Mouse (Mus musculus) G1E-ER4 (cell line): ENCODE results near the gene Kank2. TPM values are rescaled to one million over a fixed set of nuclear protein-coding genes. Genes with fewer than 3 reads are reported as not detected.

Source experiments
- GATA1 ChIP-seq: IDR thresholded peaks from one replicate; pipeline ENCODE4 v1.8.0; 2012; ENCODE audit warnings: low read length, inconsistent platforms
- polyA plus RNA-seq: library from polyadenylated mRNA; stranded (reverse); fragments of >175 nt; gene quantifications from 2 replicates; pipeline ENCODE4 v1.2.3, GENCODE M21; 2012

Gene Kank2
- polyA plus RNA-seq, 1 experiment: 0.04 TPM

DNA sequence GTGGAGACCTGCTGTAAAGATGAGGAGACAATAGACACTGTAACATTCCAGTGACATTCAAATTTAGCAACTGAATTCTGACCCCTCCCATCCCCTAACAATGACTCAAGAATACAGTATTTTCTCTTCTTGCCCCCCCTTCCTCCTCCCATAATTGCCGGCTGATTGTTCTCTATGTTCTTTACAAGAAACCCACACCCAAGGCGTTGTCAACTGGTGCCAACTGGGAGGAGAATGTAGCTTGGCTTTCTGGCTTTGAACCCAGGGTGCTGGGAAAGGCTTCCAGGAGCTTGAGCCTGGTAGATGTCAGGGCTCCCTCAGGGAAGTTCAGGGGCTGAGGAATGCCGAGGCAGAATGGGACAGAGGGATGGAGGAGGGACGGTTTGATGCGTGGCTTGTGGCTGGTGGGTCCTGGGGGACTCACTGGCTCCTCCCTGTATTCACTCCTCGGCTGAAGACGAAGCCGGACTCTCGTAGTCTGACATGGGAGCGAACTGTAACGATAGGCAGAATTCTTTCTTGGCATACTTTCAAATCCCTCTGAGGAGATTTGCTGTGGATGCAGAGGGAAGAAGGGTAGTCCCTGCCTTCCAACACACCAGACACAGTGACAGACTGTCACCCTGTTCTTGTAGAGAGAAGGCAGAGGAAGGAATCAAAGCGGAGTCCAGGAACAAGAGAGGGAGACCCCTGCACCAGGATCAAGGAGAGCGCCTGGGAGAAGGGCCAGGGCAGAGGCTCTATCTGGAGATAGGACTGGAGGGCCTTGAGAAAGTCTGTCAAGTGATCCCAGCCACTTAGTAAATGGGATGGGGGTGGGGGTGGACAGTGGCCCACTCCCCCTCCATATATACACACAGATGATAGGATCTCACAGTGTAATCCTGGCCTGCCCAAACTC is 29.8 kb downstream of the Kank2 start:
- no peak for TF ChIP-seq GATA1

- TF ChIP-seq GATA1: no peak
These were observed 30.6 kb downstream of the Kank2 start for GRCm38 (mm10) chr9:21767896-21768295.

DNA sequence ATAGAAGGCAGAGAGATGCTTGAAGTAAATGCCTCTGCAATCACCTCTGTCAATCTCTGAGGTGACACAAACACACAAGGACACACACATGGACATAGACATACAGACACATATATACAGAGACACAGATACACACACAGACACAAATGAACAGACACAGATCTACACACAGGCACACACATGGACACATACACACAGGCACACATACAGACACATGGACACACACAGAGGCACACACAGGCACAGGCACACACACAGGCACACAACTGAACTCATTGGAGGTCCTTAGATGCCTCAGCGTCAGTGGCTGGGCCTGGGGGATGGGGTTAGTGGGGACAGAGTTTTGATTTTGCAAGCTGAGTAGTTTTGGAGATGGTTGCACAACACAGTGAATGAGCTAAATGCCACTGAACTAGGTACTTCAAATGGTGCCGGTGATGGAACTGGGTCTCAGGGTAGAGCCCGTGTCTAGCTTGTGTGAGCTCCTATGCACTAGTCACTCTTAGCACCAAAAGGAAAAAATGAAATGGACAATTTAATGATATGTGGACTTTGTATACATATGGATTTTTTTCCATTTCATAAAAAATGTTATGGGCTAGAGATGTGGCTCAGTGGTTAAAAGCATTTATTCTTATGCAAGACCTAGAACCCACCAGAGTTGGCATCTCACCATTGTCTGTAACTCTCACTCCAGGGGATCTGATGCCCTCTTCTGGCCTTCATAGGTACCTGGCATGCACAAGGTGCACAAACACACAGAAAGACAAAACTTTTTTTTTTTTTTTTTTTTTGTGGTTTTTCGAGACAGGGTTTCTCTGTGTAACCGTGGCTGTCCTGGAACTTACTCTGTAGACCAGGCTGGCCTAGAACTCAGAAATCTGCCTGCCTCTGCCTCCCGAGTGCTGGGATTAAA is 34.2 kb downstream of the Kank2 start:
- TF ChIP-seq GATA1: no peak

GRCm38 (mm10) chr9:21762135-21762534 is 36.4 kb downstream of the Kank2 start:
- TF ChIP-seq GATA1: no peak

DNA sequence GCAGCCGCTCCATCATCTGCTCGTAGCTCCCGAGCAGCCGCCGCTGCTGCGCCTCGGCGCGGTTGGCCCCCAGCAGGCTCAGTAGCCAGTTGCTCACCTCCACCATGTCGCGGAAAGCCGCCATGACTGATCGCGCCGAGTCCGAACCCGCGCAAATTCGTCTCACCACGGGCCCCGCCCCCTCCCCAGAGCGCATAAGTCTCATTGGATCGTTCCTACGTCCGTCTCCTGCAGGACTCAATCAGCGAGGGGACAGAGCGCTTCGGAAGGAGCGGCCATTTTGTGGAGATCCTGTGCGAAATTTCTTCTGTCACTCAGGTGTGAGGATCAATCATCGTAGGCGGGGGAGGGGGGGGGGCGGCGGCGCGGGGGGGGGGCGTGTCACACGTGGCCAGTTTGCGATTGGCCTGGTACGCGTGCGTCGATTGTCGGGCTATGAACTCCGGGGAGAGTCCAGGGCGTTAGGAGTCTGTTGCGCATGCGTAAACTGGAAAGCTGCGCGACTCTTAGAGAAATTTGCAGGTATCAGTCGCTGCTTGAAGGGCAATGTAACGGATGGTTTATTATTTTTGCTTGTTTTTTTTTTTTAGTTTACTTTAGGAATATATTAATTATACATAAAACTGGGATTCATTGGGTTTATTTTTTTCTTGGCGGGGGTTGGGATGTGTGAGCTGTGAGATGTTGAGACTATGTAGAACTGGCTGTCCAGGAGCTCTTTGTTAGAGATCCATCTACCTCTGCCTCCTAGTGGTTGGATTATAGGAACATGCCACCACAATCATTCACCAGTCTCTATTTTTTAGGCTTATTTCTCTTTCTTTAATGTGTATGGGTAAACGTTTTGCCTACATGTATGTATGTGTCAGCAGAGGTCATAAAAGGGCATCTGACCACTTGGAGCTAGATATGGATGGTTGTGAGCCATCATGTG is 38.1 kb downstream of the Kank2 start, which contains the start of gene Spc24:
Spc24 (minus strand) TSS at position 149 of the 934 bp plus-strand sequence.
- no peak for TF ChIP-seq GATA1

DNA sequence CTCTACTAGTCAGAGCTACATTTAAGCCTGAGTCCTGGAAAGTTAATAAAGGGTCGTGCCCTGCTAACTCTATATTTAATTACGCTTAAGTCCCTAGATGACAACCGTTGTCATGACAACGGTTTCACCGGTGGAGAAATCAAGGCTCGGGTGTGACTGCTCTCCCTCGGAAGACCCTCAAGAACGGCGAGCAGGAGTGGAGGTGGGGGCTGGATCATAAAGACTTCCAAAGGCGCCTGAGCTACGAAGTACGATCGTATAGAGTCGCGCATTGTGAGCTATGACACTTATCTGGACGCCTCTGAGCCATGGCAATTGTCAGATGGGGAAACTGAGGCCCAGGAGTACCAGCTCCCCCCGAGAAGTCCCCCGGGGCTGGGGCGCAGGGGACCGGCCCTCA is 38.8 kb downstream of the Kank2 start:
- TF ChIP-seq GATA1: no peak

DNA sequence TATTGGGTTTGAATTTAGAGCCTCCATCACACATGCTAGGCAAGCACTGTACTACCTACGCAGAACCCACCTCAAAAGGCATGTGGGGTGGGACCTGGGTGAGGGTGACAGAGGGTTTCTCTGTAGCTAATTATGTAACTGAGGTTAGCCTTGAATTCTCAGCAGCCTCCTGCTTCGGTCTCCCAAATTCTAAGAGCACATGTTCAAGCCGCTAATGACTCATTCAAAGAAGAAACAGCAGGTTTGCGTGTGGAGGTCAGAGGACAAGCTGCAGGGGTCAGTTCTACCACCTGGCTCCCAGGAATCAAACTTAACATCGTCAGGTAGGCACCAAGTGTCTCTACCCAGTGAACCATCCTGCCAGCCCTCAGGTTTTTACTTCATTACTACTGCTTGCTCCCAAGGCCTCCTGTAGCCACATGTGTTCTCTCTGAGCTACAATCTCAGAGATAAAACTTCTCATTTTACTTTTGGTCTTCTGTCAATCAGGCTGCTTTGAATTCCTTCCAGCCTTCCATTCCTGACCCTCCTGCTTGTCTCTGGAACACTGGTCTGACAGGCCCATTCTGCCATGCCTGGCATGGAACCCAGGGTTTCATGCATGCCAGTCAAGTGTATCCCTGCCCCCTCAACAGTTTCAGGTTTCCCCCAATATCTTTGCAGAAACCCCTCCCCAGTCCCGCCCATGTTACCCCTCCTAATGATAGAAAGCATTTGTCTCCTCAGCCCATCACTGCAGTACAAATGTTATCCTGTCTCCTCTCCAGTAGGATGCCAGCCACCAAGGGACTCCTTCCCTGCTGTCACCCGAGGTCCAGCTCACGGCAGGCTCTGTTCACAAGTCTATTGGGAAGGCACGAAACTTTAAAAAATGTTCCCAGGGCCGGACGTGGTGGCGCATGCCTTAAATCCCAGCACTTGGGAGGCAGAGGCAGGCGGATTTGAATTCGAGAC is 39.7 kb downstream of the Kank2 start:
- TF ChIP-seq GATA1: no peak

GRCm38 (mm10) chr9:21754516-21755321 is 43.8 kb downstream of the Kank2 start:
- TF ChIP-seq GATA1: no peak

- no peak for TF ChIP-seq GATA1
These were observed 44.5 kb downstream of the Kank2 start for GRCm38 (mm10) chr9:21754003-21754402.

DNA sequence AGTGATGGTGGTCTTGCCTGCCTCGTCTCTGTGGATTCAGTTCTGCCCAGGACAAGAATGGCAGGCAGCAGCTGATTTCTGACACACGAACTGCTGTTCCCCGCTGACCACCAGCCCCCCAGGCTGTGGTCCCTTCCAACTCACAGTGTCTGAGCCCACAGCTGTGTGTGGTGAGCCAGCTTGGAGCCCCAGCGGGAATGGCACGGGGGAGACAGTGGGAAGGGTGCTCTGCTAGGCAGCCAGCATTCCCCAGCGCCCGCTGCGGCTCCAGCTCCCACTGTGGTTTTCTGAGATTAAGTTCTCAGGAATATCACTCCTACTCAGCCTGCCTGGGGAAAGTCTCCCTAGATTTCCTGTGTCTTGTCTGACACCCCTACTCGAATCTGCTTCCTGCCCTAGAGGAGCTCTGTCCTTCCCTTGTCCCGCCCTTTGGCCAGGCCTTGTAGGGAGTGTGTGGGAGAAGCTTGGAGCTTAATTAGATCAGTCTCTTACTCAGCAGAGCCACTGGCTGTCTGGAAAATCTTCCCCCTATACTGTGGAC is 46.2 kb downstream of the Kank2 start:
- TF ChIP-seq GATA1: no peak

- TF ChIP-seq GATA1: no peak
These were observed 47.2 kb downstream of the Kank2 start for GRCm38 (mm10) chr9:21751347-21751746.

DNA sequence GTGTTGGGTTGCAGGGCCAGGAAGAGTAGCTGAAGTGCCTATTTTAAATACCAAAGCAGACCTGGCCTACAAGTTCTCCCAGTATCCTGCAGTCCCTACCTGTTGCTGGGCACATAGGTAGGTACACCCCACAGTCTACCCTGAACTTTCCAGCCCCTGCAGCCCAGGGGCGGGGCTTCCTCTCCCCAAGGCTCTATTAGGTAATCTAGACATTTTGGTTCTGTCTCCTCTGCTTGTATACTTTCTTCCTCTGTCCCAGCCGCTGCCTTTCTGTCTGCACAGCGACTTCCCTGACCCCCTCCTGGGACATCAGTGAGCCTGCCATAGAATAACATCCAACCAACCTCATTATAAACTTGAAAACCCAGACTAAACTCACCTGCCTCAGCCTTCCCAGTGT is 48.2 kb downstream of the Kank2 start:
- TF ChIP-seq GATA1: no peak
